Mouse (Mus musculus): ENCODE data around the gene Syt17. TPM values are rescaled to one million over a fixed set of nuclear protein-coding genes. Genes with fewer than 3 reads are reported as not detected.

Syt17 gene
- total and polyA plus RNA-seq, 3 experiments: not detected

DNA sequence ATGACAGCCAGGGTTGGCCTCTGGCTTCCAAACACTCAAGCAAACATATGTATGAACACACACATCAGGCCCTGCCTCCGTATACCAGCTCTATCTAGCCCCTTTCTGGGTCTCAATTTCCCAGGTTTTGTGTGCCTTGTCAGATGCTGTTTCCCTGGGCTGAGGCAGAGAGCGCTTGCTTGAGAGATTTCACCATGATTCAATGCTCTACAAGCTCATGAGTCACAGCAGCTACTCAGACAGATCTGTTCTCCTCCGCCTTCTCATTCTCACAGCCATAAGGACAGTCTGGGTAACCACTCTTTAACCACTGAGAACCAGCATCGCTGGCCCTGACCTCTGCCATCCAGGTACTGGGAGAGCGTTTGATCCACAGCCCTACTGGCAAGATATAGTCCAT is 57.3 kb downstream of the Syt17 start:
- Histone ChIP-seq H3K27ac (ENCODE audit: insufficient read depth, low read depth) (no peak overlapping the region), H3K4me3 (replicated peaks in 1 of 3; ENCODE audit: low read depth in 2 of 3, low read length in 2 of 3, poor library complexity in 1 of 3) (no peak overlapping the region), H3K36me3 (replicated peaks in 1 of 2; ENCODE audit: control insufficient read depth in 1 of 2, insufficient read depth in 1 of 2, low read length in 1 of 2) (no peaks in the 10 kb centered on the region), H3K9me3 (replicated peaks; ENCODE audit: low read length) (peaks cover 1% of the 10 kb centered on the region), H3K4me2 (ENCODE audit: insufficient read depth, low read depth, poor library complexity, severe bottlenecking) (no peak overlapping the region), H3K4me1 (ENCODE audit: control insufficient read depth in 1 of 2, insufficient read depth in 2 of 2) (no peaks in the 10 kb centered on the region; a peak in 1 of 4 replicates), H3K9ac (ENCODE audit: insufficient read depth, low read depth) (no peak overlapping the region), H3K27me3 (replicated peaks) (peaks cover 2% of the 10 kb centered on the region), H3K79me2 (replicated peaks; ENCODE audit: control insufficient read depth, extremely low read depth, insufficient read depth, poor library complexity, severe bottlenecking) (no peaks in the 10 kb centered on the region)
- no peak for DNase-seq (ENCODE audit: extremely low read depth)
- dilution Hi-C loops (cut with MboI; ENCODE audit: extremely low pct_ligation_motif_present, extremely low pct_unique_long_range_greater_than_20kb, low sequenced_read_pairs) (no loop called here), in situ Hi-C loops (cut with MboI; ENCODE audit: low pct_ligation_motif_present, low pct_unique_long_range_greater_than_20kb, low sequenced_read_pairs) (no loop called here)
- TF ChIP-seq MAX (IDR thresholded peaks at IDR 0.05; ENCODE audit: low read length) (no peak), JUN (IDR thresholded peaks at IDR 0.05; ENCODE audit: insufficient read depth, low read depth, low read length) (no peak), CTCF (conservative IDR thresholded peaks at IDR 0.05 in 1 of 2, IDR thresholded peaks at IDR 0.05 in 1 of 2; ENCODE audit: low read depth in 2 of 2, low read length in 2 of 2) (no peak), MXI1 (IDR thresholded peaks at IDR 0.05; ENCODE audit: low read depth, low read length) (no peak), CHD1 (IDR thresholded peaks at IDR 0.05; ENCODE audit: low read depth, low read length) (no peak), GABPA (IDR thresholded peaks at IDR 0.05; ENCODE audit: insufficient replicate concordance, low read depth, low read length) (no peak), POLR2A (IDR thresholded peaks at IDR 0.05; ENCODE audit: low read depth, low read length) (no peak), JUND (conservative IDR thresholded peaks at IDR 0.05; ENCODE audit: low read depth, low read length) (no peak), MAFK (IDR thresholded peaks at IDR 0.05; ENCODE audit: insufficient replicate concordance, low read length) (no peak), HCFC1 (IDR thresholded peaks at IDR 0.05; ENCODE audit: low read depth, low read length) (no peak), KAT2A (IDR thresholded peaks at IDR 0.05; ENCODE audit: insufficient replicate concordance, low read length) (no peak), NELFE (IDR thresholded peaks at IDR 0.05; ENCODE audit: low read depth, low read length) (no peak), CHD2 (IDR thresholded peaks at IDR 0.05; ENCODE audit: low read length) (no peak), ELF1 (IDR thresholded peaks at IDR 0.05; ENCODE audit: low read depth, low read length) (no peak), SIN3A (IDR thresholded peaks at IDR 0.05; ENCODE audit: low read length) (no peak), BHLHE40 (IDR thresholded peaks at IDR 0.05; ENCODE audit: low read depth, low read length) (no peak)

DNA sequence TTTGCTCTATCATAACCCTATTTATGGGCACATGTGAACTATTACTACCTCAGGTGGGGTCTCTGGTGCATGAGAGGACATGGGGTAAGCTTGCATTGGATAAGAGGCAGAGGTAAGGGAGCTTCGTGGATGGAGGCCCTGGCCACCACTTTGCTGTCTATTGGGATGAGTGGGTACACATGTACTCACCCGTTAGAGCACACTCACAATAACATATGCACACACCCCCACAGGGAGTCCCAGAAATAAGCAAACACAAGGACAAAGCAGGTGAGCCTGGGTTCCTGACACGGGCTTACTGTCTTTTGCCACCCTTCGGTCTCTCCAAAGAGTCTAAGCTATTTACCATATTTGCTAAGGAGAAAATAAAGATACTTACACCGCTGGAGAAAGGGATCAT is 67.0 kb downstream of the Syt17 start:
- no peak overlapping the region for H3K4me2 ChIP-seq (ENCODE audit: insufficient read depth, low read depth, poor library complexity, severe bottlenecking)
- no peaks in the 10 kb centered on the region for H3K27me3 ChIP-seq (replicated peaks)
- peaks cover 0 to 26% of the 10 kb centered on the region in 2 experiments; a peak in 2 of 4 replicates for H3K4me1 ChIP-seq (ENCODE audit: control insufficient read depth in 1 of 2, insufficient read depth in 2 of 2)
- DNase-seq (ENCODE audit: extremely low read depth): no peak
- no peaks in the 10 kb centered on the region for H3K79me2 ChIP-seq (replicated peaks; ENCODE audit: control insufficient read depth, extremely low read depth, insufficient read depth, poor library complexity, severe bottlenecking)
- in situ Hi-C loops (cut with MboI; ENCODE audit: low pct_ligation_motif_present, low pct_unique_long_range_greater_than_20kb, low sequenced_read_pairs): no loop called here
- no peaks in the 10 kb centered on the region for H3K9me3 ChIP-seq (replicated peaks; ENCODE audit: low read length)
- H3K4me3 ChIP-seq (replicated peaks in 1 of 3; ENCODE audit: low read depth in 2 of 3, low read length in 2 of 3, poor library complexity in 1 of 3): no peak overlapping the region
- no peak overlapping the region for H3K9ac ChIP-seq (ENCODE audit: insufficient read depth, low read depth)
- H3K36me3 ChIP-seq (replicated peaks in 1 of 2; ENCODE audit: control insufficient read depth in 1 of 2, insufficient read depth in 1 of 2, low read length in 1 of 2): no peaks in the 10 kb centered on the region
- dilution Hi-C loops (cut with MboI; ENCODE audit: extremely low pct_ligation_motif_present, extremely low pct_unique_long_range_greater_than_20kb, low sequenced_read_pairs): no loop called here
- H3K27ac ChIP-seq (ENCODE audit: insufficient read depth, low read depth): no peak overlapping the region
- TF ChIP-seq SMC3 (IDR thresholded peaks at IDR 0.05; ENCODE audit: low read depth, low read length) (no peak), POLR2AphosphoS2 (IDR thresholded peaks at IDR 0.05; ENCODE audit: low read depth, low read length) (no peak), MXI1 (IDR thresholded peaks at IDR 0.05; ENCODE audit: low read depth, low read length) (no peak), JUND (conservative IDR thresholded peaks at IDR 0.05; ENCODE audit: low read depth, low read length) (no peak), ELF1 (IDR thresholded peaks at IDR 0.05; ENCODE audit: low read depth, low read length) (no peak), MAFK (IDR thresholded peaks at IDR 0.05; ENCODE audit: insufficient replicate concordance, low read length) (no peak), MAZ (IDR thresholded peaks at IDR 0.05; ENCODE audit: low read depth, low read length) (no peak), UBTF (IDR thresholded peaks at IDR 0.05; ENCODE audit: low read depth, low read length) (no peak), POLR2A (IDR thresholded peaks at IDR 0.05; ENCODE audit: low read depth, low read length) (no peak), JUN (IDR thresholded peaks at IDR 0.05; ENCODE audit: insufficient read depth, low read depth, low read length) (no peak), ZNF384 (IDR thresholded peaks at IDR 0.05; ENCODE audit: low read depth, low read length) (no peak), MYC (IDR thresholded peaks at IDR 0.05; ENCODE audit: low read depth, low read length) (no peak), GABPA (IDR thresholded peaks at IDR 0.05; ENCODE audit: insufficient replicate concordance, low read depth, low read length) (no peak), NELFE (IDR thresholded peaks at IDR 0.05; ENCODE audit: low read depth, low read length) (no peak)
